Mouse (Mus musculus) adrenal gland, adult 18-20 months (tissue): ENCODE data around the gene Mbd3. TPM values are rescaled to one million over a fixed set of nuclear protein-coding genes. Genes with fewer than 3 reads are reported as not detected.
A peak's percentile ranks its signal among the peaks of the same experiment; 100 is the strongest.

Source experiments
- DNase-seq, 2 experiments: peaks; one replicate each; pipeline ENCODE4 v3.0.0; 2021 to 2022; ENCODE audit warnings: low spot score in 2 of 2
- total RNA-seq, 2 experiments: library from RNA; stranded (reverse); gene quantifications; 1 replicate in 1 of 2; 2 replicates in 1 of 2; pipeline ENCODE4 v1.2.3; 2021

The Mbd3 gene
- total RNA-seq, 2 experiments from 2014 or later, result 137 to 157 TPM

- no peak for DNase-seq
Measured at GRCm38 (mm10) chr10:80398174-80398535, 1.2 kb downstream of the Mbd3 start.

GRCm38 (mm10) chr10:80397524-80398173 is 1.7 kb downstream of the Mbd3 start:
- no peak for DNase-seq

- DNase-seq, result no peak
Measured at GRCm38 (mm10) chr10:80396822-80397523, 2.4 kb downstream of the Mbd3 start.

GRCm38 (mm10) chr10:80395025-80395627 is 4.2 kb downstream of the Mbd3 start:
- no peak for DNase-seq

- no peak for DNase-seq
Measured at GRCm38 (mm10) chr10:80392687-80393086, 6.7 kb downstream of the Mbd3 start.

- DNase-seq, result no peak
Measured at GRCm38 (mm10) chr10:80390697-80391096, 8.7 kb downstream of the Mbd3 start.

GRCm38 (mm10) chr10:80389185-80389708 is 10.1 kb downstream of the Mbd3 start:
- no peak for DNase-seq

GRCm38 (mm10) chr10:80388731-80389130 is 10.6 kb downstream of the Mbd3 start:
- DNase-seq, result no peak

- peak; percentile 90 to 94 for DNase-seq
Measured at GRCm38 (mm10) chr10:80387522-80387959, 11.8 kb downstream of the Mbd3 start, which contains the start of gene Mex3d. Mex3d (minus strand) TSS chr10:80387659.

- DNase-seq, result peak in 1 of 2 experiments; percentile 51
Measured at GRCm38 (mm10) chr10:80386735-80387471, 12.4 kb downstream of the Mbd3 start.

- no peak for DNase-seq
Measured at GRCm38 (mm10) chr10:80385811-80386734, 13.3 kb downstream of the Mbd3 start.

GRCm38 (mm10) chr10:80385310-80385709 is 14.0 kb downstream of the Mbd3 start:
- DNase-seq, result peak in 1 of 2 experiments; percentile 36

GRCm38 (mm10) chr10:80384709-80385108 is 14.6 kb downstream of the Mbd3 start:
- no peak for DNase-seq

GRCm38 (mm10) chr10:80384115-80384639 is 15.2 kb downstream of the Mbd3 start:
- no peak for DNase-seq

- peak in 1 of 2 experiments; percentile 41 for DNase-seq
Measured at GRCm38 (mm10) chr10:80383431-80383830, 15.9 kb downstream of the Mbd3 start.

- no peak for DNase-seq
Measured at GRCm38 (mm10) chr10:80382641-80383365, 16.5 kb downstream of the Mbd3 start.

- DNase-seq, result peak in 1 of 2 experiments; percentile 52
Measured at GRCm38 (mm10) chr10:80377716-80378115, 21.6 kb downstream of the Mbd3 start.

GRCm38 (mm10) chr10:80376160-80376559 is 23.2 kb downstream of the Mbd3 start:
- peak; percentile 90 to 92 for DNase-seq

- DNase-seq, result peak; percentile 70 to 76
Measured at GRCm38 (mm10) chr10:80374063-80374462, 25.3 kb downstream of the Mbd3 start.
